In genomic region chr8:64946820-64947697, GRCm38 (mm10) we compare ENCODE assay signal across 7 mouse cellular contexts. TPM values are rescaled to one million over a fixed set of nuclear protein-coding genes. Genes with fewer than 3 reads are reported as not detected.
DNase-seq lines count a peak whose midpoint lies in the region; ATAC-seq lines count a peak whose summit lies in the region.

TSS of gene Tmem192 (plus strand) at chr8:64947185.

- peak within 1 kb of the TSS; percentile 72 for H3K9ac ChIP-seq in midbrain, embryonic 13.5 days (replicated peaks)

- 1% methylated on average over 69 of the region's 73 CpGs for WGBS in limb, embryonic 10.5 days
- WGBS in midbrain, embryonic 13.5 days = 2% methylated on average over 66 of the region's 73 CpGs

- H3K27me3 ChIP-seq in limb, embryonic 10.5 days (ENCODE audit: low read depth, poor library complexity, severe bottlenecking) = peaks cover 24% of the 10 kb centered on the region
- H3K27me3 ChIP-seq in midbrain, embryonic 13.5 days = peaks cover 9% of the 10 kb centered on the region; the same call in 1 of the 2 replicates

- H3K4me2 ChIP-seq in midbrain, embryonic 13.5 days (replicated peaks) = peak within 1 kb of the TSS; percentile 61

- peaks cover 3% of the 10 kb centered on the region; the same call in 1 of the 2 replicates for H3K4me1 ChIP-seq in limb, embryonic 10.5 days
- H3K4me1 ChIP-seq in midbrain, embryonic 13.5 days (replicated peaks) = peaks cover 12% of the 10 kb centered on the region

- H3K4me3 ChIP-seq in limb, embryonic 10.5 days = peak within 1 kb of the TSS; percentile 70
- H3K4me3 ChIP-seq in midbrain, embryonic 13.5 days (replicated peaks) = peak within 1 kb of the TSS; percentile 76

- no peaks in the 10 kb centered on the region for H3K9me3 ChIP-seq in limb, embryonic 10.5 days (replicated peaks)
- no peaks in the 10 kb centered on the region for H3K9me3 ChIP-seq in midbrain, embryonic 13.5 days

- peak; percentile 95 for DNase-seq in adrenal gland, adult 8-10 months
- DNase-seq in embryo, embryonic 9.5 days (ENCODE audit: extremely low spot score) = peak; percentile 94
- DNase-seq in gonadal fat pad, adult 2 months (ENCODE audit: low read depth) = peak; percentile 45
- DNase-seq in kidney, adult 11 months = peak; percentile 98
- peak; percentile 94 for DNase-seq in limb, embryonic 10.5 days (ENCODE audit: low spot score)
- peak; percentile 93 for DNase-seq in spleen, adult 12 weeks (ENCODE audit: low spot score)

- no peaks in the 10 kb centered on the region for H3K36me3 ChIP-seq in limb, embryonic 10.5 days
- H3K36me3 ChIP-seq in midbrain, embryonic 13.5 days = no peaks in the 10 kb centered on the region

- ATAC-seq in midbrain, embryonic 13.5 days = peak; percentile 94

- H3K27ac ChIP-seq in limb, embryonic 10.5 days = peak within 1 kb of the TSS; percentile 76
- peak within 1 kb of the TSS; percentile 79 for H3K27ac ChIP-seq in midbrain, embryonic 13.5 days

RNA-seq across cellular contexts. Expression of gene Tmem192, which starts in this region (rescaled TPM):
- 10 to 100 TPM; 54.2 to 69.9 (median 60.2) TPM for total RNA-seq in adrenal gland, adult 8-10 months (2022)
- polyA plus RNA-seq in gonadal fat pad, adult 2 months (2012; rRNA removed) = 55.8 and 60.6 TPM in 2 replicates
- 17.8 and 19.2 TPM in 2 replicates for polyA plus RNA-seq in limb, embryonic 10.5 days (2016; fragmentation: Nextera tagmentation; extraction: Ambion mirVana)
- 20.8 and 21.4 TPM in 2 replicates for polyA plus RNA-seq in midbrain, embryonic 13.5 days (2015; fragmentation: Nextera tagmentation; extraction: Ambion mirVana)

Comparison
In these comparisons a context has a peak if more than half of its experiments do, and no peak if none do; other contexts are left out.
1. Peak in every context shown above with its lines: DNase-seq, ATAC-seq, H3K4me3 ChIP-seq and H3K27ac ChIP-seq.
2. DNase-seq: peak in every context shown above with its lines; median percentile 98 in kidney, adult 11 months; 95 in adrenal gland, adult 8-10 months; 94 in embryo, embryonic 9.5 days; 94 in limb, embryonic 10.5 days; 93 in spleen, adult 12 weeks; 45 in gonadal fat pad, adult 2 months.